Mouse (Mus musculus): Measurements from ENCODE around the gene Klri2. TPM values are rescaled to one million over a fixed set of nuclear protein-coding genes. Genes with fewer than 3 reads are reported as not detected.

Gene Klri2
- polyA plus RNA-seq (2012), result 0.01 and 0.03 TPM in 2 replicates

DNA sequence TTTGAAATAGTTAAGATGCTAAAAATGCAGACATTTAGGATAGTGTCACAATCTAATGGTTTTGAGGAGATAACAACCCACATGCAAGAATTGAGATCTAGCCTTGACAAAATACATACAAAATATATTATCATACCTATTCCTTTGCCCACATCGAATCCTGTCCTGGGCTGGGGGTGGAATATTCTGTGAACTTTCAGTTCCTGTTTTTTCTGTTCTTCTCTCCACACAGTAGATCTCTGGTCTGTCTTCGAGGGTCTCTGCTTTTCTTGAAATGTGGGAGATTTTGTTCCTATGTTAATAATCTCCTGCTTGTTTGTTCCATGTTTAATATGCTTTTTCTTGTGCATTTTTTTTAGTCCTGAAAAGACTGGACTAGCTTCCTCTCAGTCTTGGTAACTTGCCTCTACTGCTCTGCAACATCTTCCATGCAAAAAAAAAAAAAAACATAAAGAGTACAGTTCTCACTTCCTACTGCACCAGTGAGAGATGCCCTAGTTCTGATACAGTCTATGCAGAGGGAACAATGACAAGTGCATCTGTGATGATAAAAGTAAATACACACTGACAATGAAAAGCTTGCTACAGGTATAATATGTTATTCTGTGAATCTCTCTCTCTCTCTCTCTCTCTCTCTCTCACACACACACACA lies at the start of gene Klri2:
Gene Klri2, minus strand, starts transcription at position 416 of the 653 bp plus-strand sequence.

DNA sequence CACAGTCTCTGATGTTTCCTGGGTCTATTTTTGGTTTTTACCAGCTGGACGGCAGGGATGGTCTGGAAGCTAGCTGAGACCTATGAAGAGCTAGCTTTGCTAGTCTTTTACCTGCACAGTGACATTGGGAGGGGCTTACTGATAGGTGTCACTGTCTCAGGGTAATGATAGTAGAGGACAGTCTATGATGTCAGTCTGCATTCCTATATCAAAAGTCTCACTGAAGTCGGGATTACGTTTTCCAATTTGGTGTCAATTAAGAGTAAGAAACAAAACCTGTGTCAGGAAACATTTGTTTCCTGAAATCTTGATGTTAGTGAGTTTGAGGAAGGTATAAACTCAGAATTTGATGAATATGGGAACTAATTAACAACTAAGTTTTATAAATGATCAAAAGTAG lies 43.9 kb upstream of the Klri2 start, which contains the start of gene Gm156:
Gene Gm156, minus strand, starts transcription at position 101 of the 400 bp plus-strand sequence.

GRCm38 (mm10) chr6:129717032-129717431 lies 23.3 kb downstream of the Klri2 start, which contains the start of gene Klri1:
TSS of gene Klri1 (minus strand) at chr6:129717132.

Other genes starting within 250 kb of the Klri2 start
- 0.44 and 0.61 TPM in 2 replicates for gene Olr1, start 233.3 kb downstream of the Klri2 start, polyA plus RNA-seq (2012)
- not detected in 2 replicates for gene Tmem52b, start 227.9 kb downstream of the Klri2 start, polyA plus RNA-seq (2012)
- gene Gabarapl1, start 207.3 kb downstream of the Klri2 start, polyA plus RNA-seq (2012), result 89.6 and 129 TPM in 2 replicates
- 0.05 TPM in 1 of 2 replicates, not detected in the other for gene Klre1, start 162.6 kb downstream of the Klri2 start, polyA plus RNA-seq (2012)
- 0.19 and 0.37 TPM in 2 replicates for gene Klrd1, start 148.7 kb downstream of the Klri2 start, polyA plus RNA-seq (2012)
- gene Klrk1, start 116.6 kb downstream of the Klri2 start, polyA plus RNA-seq (2012), result 0.39 and 0.74 TPM in 2 replicates
- 0.24 TPM in 1 of 2 replicates, not detected in the other for gene Klrc3, start 97.1 kb downstream of the Klri2 start, polyA plus RNA-seq (2012)
- gene Klrc2, start 79.8 kb downstream of the Klri2 start, polyA plus RNA-seq (2012), result 0.11 TPM in 1 of 2 replicates, not detected in the other
- 0.23 and 1.00 TPM in 2 replicates for gene Klrc1, start 61.5 kb downstream of the Klri2 start, polyA plus RNA-seq (2012)
- gene Klri1, start 23.4 kb downstream of the Klri2 start, polyA plus RNA-seq (2012), result not detected in 2 replicates
- not detected in 2 replicates for gene Gm156, start 43.8 kb upstream of the Klri2 start, polyA plus RNA-seq (2012)
- not detected in 2 replicates for gene Gm17631, start 122.2 kb upstream of the Klri2 start, polyA plus RNA-seq (2012)
- 0.07 TPM in 1 of 2 replicates, not detected in the other for gene Klra17, start 136.2 kb upstream of the Klri2 start, polyA plus RNA-seq (2012)
- gene Klra5, start 177.2 kb upstream of the Klri2 start, polyA plus RNA-seq (2012), result not detected in 2 replicates